Mouse (Mus musculus) thymus, adult 2 months (tissue): ENCODE data around the gene Icmt. TPM values are rescaled to one million over a fixed set of nuclear protein-coding genes. Genes with fewer than 3 reads are reported as not detected.

Source experiments
- DNase-seq: peaks from one replicate; pipeline ENCODE4 v3.0.0; 2021
- H3K27ac ChIP-seq: fragments of 200-500 bp; 2 replicates; pipeline ENCODE4 v1.5.1; 2012; ENCODE audit warnings: low read length, control low read depth; ENCODE audit not compliant: control insufficient read depth, insufficient read depth
- H3K27me3 ChIP-seq: fragments of 200-500 bp; 2 replicates; pipeline ENCODE4 v1.6.1; 2012; ENCODE audit warnings: mild to moderate bottlenecking, low read length, moderate library complexity, mixed read lengths; ENCODE audit not compliant: control insufficient read depth, insufficient read depth
- H3K36me3 ChIP-seq: fragments of 200-500 bp; 2 replicates; pipeline ENCODE4 v1.6.1; 2012; ENCODE audit warnings: mild to moderate bottlenecking, low read length, moderate library complexity; ENCODE audit not compliant: control insufficient read depth, insufficient read depth
- H3K4me1 ChIP-seq: fragments of 200-500 bp; replicated peaks from 2 replicates; pipeline ENCODE4 v1.6.1; 2012; ENCODE audit warnings: low read length; ENCODE audit not compliant: control insufficient read depth, insufficient read depth
- H3K4me3 ChIP-seq: fragments of 200-500 bp; 2 replicates; pipeline ENCODE4 v1.5.1; 2012; ENCODE audit warnings: mild to moderate bottlenecking, low read length, control low read depth, moderate library complexity; ENCODE audit not compliant: control insufficient read depth, insufficient read depth
- CTCF ChIP-seq: fragments of 200-500 bp; IDR thresholded peaks from 2 replicates; pipeline ENCODE4 v1.5.1; 2012; ENCODE audit warnings: mild to moderate bottlenecking, control low read depth, low read length, moderate library complexity, borderline replicate concordance; ENCODE audit not compliant: control insufficient read depth, poor library complexity, insufficient read depth; ENCODE audit errors: extremely low read depth
- POLR2A ChIP-seq: fragments of 200-500 bp; IDR thresholded peaks from 2 replicates; pipeline ENCODE4 v1.6.1; 2012; ENCODE audit warnings: mild to moderate bottlenecking, low read length, control low read depth, moderate library complexity; ENCODE audit not compliant: control insufficient read depth, poor library complexity, insufficient read depth; ENCODE audit errors: extremely low read depth
- WGBS: fragments of 180-500 bp; shearing (Covaris S2); methylation state at CpG from one replicate; pipeline ENCODE4 v1.1.7; 2018; 5-methylcytosine and 5-hydroxymethylcytosine counted together
- polyA plus RNA-seq: library from polyadenylated mRNA; depleted of rRNA; stranded (reverse); fragments of >200 nt; gene quantifications from 2 replicates; pipeline ENCODE4 v1.2.3, GENCODE M21; 2012

Icmt gene
- polyA plus RNA-seq, 1 experiment: 42.6 TPM

DNA sequence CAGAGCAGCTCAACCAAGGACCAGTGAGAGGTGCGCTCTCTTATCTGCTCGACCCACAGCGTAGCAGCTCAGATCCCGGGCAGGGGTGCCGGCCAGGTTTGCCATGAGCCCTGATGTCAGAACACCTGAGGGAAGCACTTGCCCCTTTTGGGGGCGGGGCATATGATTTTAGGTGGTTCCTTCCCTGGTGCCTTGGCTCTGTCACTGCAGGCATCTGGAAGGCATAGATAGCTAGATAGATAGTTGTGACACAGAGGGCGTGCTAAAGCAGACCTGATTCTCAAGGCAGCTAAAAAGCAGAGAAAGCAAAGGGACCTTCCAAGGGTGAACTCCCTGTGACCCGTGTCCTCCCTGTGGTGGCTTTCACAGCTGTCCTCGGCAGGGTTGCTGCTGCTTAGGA is 33.9 kb upstream of the Icmt start:
- H3K27ac ChIP-seq: no peak overlapping the region
- no peaks in the 10 kb centered on the region for H3K36me3 ChIP-seq
- no peak for DNase-seq
- 95% methylated on average over 9 of the region's 9 CpGs for WGBS
- TF ChIP-seq CTCF (no peak), POLR2A (no peak)
- no peaks in the 10 kb centered on the region for H3K27me3 ChIP-seq
- no peak overlapping the region for H3K4me3 ChIP-seq
- H3K4me1 ChIP-seq: no peaks in the 10 kb centered on the region

DNA sequence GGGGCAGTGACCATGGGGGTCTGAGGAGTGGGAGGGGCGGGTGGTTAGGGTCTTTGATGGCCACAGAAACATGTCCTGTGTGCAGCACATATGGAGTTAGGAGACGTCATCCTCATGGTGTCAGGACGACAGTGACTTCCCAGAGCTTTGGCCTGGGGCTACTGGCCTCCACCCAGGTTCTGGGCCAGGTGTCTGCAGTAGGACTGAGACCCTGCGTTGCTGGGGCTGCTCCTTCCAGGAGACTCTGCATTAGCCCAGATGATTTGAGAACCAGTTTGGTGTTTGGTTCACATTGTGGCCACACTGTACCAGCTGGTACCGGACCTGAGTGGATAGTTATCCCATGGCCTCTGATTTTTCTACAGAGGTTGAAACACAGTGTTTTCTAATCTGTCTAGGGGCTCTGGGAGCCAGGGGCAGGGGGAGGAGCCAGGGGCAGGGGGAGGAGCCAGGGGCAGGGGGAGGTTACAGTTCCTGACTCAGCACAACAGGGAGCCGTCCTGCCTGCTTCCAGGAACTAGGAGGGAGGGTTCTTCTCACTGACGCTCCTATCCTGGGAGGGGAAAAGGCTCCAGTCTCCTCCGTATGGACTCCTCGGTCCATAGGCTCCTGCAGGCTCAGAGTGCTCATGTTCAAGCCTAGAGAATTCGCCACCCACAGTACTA is 33.4 kb upstream of the Icmt start:
- Histone ChIP-seq H3K4me1 (no peaks in the 10 kb centered on the region), H3K27ac (no peak overlapping the region)

DNA sequence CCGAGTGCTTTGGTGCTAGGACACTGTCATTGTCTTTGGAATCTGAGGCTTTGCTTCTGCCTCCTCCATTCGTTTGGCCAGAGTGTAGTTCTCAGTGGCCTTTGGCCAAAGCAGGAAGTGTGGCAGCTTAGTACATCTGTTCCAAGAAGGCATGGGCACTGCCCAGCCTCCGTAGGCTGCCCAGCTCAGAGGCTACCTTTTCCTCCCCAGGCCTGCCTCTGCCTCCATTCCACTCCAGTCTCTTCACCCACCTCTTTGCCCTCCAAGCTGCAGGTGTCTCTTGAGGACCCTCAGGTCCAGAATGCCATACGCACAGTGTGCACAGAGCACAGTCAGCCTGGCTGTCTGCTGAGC is 32.9 kb upstream of the Icmt start:
- Histone ChIP-seq H3K27ac (no peak overlapping the region), H3K36me3 (no peaks in the 10 kb centered on the region), H3K27me3 (no peaks in the 10 kb centered on the region), H3K4me3 (no peak overlapping the region), H3K4me1 (no peaks in the 10 kb centered on the region)
- WGBS: 91% methylated on average over 4 of the region's 4 CpGs
- DNase-seq: no peak
- no peak for TF ChIP-seq CTCF
- TF ChIP-seq POLR2A: no peak

More for the DNA sequence above, 33.4 kb upstream of the Icmt start:
- TF ChIP-seq CTCF: no peak
- no peak for TF ChIP-seq POLR2A
- no peak overlapping the region for H3K4me3 ChIP-seq
- 95% methylated on average over 10 of the region's 10 CpGs for WGBS
- H3K36me3 ChIP-seq: no peaks in the 10 kb centered on the region
- no peak for DNase-seq
- H3K27me3 ChIP-seq: no peaks in the 10 kb centered on the region

DNA sequence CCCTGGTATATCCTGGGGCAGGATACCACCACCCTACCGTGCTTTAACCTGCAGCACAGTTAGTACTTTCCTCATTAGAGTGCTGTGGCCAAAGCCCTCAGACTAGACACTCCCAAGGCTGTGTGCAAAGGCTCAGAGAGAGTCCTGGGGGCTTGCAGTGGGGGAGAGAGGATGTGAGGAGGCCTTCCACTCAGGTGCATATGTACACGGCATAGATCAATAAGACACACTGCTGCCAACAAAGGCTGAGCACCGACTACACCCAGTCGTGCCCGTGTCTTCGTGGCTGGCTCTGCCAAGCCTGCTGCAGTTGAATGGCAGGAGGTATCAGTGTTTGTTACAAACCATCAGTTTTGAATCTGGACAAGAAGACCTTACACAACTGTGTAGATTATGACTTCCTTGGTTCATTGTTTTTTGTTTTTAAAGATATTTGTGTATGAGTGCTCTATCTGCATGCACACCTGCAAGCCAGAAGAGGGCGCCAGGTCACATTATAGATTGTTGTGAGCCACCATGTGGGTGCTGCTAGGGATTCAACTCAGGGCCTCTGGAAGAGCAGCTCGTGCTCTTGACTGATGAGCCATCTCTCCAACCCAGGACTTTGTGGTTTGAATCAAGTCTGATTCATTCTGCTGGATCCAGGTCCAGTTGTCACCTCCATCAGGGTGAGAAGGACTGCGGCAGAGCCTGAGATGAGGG is 32.0 kb upstream of the Icmt start:
- WGBS: 97% methylated on average over 9 of the region's 9 CpGs

DNA sequence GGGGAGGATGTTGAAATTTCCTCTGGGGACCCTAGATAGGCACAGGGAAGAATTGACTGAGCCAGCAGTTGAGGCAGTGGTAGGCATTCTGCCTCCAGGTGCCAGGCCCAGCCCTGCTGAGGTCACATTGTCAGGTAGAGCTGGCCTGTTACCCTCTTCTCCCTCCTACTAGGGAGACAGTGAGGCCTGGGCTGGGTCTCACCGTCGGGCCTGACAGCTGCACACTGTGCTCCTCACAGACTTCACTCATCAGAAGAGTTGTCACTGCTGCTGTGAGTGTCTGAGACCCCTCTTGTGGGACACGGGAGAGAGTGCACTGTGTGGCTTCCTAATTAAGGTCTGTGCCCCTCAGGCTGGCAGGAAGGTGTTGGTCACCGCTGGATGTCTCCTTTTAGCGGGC is 31.2 kb upstream of the Icmt start:
- no peaks in the 10 kb centered on the region for H3K27me3 ChIP-seq
- no peak overlapping the region for H3K27ac ChIP-seq
- TF ChIP-seq POLR2A: no peak
- no peak for TF ChIP-seq CTCF
- H3K4me1 ChIP-seq: no peaks in the 10 kb centered on the region
- H3K4me3 ChIP-seq: no peak overlapping the region
- DNase-seq: no peak
- H3K36me3 ChIP-seq: no peaks in the 10 kb centered on the region
- WGBS: 92% methylated on average over 5 of the region's 5 CpGs

More for the DNA sequence above, 32.0 kb upstream of the Icmt start:
- no peak for TF ChIP-seq POLR2A
- no peak for TF ChIP-seq CTCF
- H3K36me3 ChIP-seq: no peaks in the 10 kb centered on the region
- H3K27ac ChIP-seq: no peak overlapping the region
- H3K27me3 ChIP-seq: no peaks in the 10 kb centered on the region
- DNase-seq: no peak
- H3K4me1 ChIP-seq: no peaks in the 10 kb centered on the region
- no peak overlapping the region for H3K4me3 ChIP-seq

DNA sequence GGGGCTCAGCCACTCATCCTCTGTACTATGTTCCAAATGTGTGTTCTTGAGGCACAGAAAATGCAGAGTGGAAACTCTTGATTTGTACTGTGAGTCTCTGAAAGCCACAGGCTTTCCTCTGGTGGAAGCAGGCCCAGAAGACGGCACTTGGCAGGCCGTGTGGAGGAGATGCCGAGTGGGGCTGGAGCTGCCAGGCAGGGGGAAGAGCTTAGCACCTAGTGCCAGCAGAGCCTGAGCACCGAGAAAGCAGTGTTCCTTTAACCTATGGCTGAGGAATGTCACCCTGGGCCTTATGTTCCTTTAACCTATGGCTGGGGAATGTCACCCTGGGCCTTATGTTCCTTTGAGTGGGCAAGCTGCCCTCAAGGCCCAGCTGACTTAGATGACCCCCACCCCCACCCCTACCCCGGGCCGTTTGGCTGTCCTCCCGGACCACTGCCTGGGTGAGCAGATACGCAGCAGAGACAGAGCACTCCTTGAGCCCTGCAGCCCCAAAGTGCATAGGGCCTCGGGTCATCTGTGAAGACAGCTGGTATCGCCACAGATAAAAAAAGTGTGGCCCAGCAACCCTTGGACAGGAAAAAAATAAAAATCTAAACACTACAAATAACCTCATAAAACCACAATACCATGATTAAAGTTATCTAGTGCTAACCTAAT is 30.7 kb upstream of the Icmt start:
- 94% methylated on average over 10 of the region's 10 CpGs for WGBS
- Histone ChIP-seq H3K4me3 (no peak overlapping the region), H3K27me3 (no peaks in the 10 kb centered on the region), H3K36me3 (no peaks in the 10 kb centered on the region), H3K4me1 (no peaks in the 10 kb centered on the region), H3K27ac (no peak overlapping the region)
- no peak for DNase-seq
- TF ChIP-seq CTCF: no peak
- TF ChIP-seq POLR2A: no peak
